Mouse (Mus musculus) C2C12 (cell line): ENCODE measurements around the gene Olfr556.
"Not testable (repeated sequence)": the region's sequence is repeated elsewhere in the genome, so short reads cannot be mapped to it uniquely, and the experiment has no call there.

Source experiments
- CEBPB ChIP-seq: IDR thresholded peaks from one replicate; pipeline ENCODE4 v1.6.1; 2011; ENCODE audit warnings: low read depth, mild to moderate bottlenecking, control low read depth, moderate library complexity
- CTCF ChIP-seq: IDR thresholded peaks from one replicate; pipeline ENCODE4 v1.5.1; 2011; ENCODE audit not compliant: control insufficient read depth, insufficient read depth, insufficient read length
- FOSL1 ChIP-seq: IDR thresholded peaks from one replicate; pipeline ENCODE4 v1.8.0; 2011; ENCODE audit warnings: mild to moderate bottlenecking, low read length; ENCODE audit not compliant: poor library complexity, insufficient read depth, severe bottlenecking
- MYOD1 ChIP-seq: IDR thresholded peaks from one replicate; pipeline ENCODE4 v1.6.1; 2011; ENCODE audit warnings: low read depth; ENCODE audit not compliant: control insufficient read depth, insufficient read length
- MYOG ChIP-seq: IDR thresholded peaks from one replicate; pipeline ENCODE4 v1.6.1; 2011; ENCODE audit not compliant: control insufficient read depth, insufficient read length; ENCODE audit errors: extremely low read depth
- USF1 ChIP-seq: IDR thresholded peaks from one replicate; pipeline ENCODE4 v1.6.1; 2011; ENCODE audit warnings: low read depth, mild to moderate bottlenecking, control low read depth, moderate library complexity

- not testable (repeated sequence) for TF ChIP-seq MYOD1, CTCF, FOSL1, USF1, MYOG, CEBPB
Observed at GRCm38 (mm10) chr7:102644945-102645344, 19.8 kb upstream of the Olfr556 start.
